In the genomic region with DNA sequence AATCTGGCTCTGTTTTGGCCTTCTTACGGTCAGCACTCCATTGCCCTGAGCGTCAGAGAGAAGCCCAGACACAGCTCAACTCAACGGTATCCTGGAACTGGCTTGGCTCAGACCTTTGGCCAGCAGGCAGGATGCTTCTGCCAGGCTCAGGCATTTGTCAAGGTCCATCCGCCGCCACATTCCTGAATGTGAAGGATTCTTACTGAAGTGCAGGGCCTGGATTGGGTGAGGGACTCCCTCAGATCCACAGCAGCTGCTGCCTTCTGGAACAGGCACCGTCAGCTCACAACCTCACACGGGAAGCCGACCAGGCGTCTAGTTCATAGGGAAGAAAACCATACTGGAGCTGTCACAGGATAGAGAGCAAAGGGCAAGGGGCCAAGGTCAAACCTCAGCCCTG, we compare ENCODE assay signal across 9 mouse cellular contexts.
A peak's percentile ranks its signal among the peaks of the same experiment; 100 is the strongest.
DNase-seq lines count a peak whose midpoint lies in the region; TF ChIP-seq lines count a peak whose summit lies in the region.
"Had no signal": no experiment of that assay in that cellular context is flagged by ENCODE, and none has a peak within 500 bp of the region (broad histone marks: within the 10 kb centered on the region; RNA-seq: fewer than 3 reads in every experiment).

No protein-coding gene starts in this region.

- H3K4me3 ChIP-seq in lung, adult 2 months (replicated peaks; ENCODE audit: extremely low read depth, low read depth, low read length), result no peak overlapping the region
- H3K4me3 ChIP-seq: liver, embryonic 13.5 days had no signal

- no peak for TF ChIP-seq POLR2A in lung, adult 2 months (IDR thresholded peaks at IDR 0.05; ENCODE audit: borderline replicate concordance, extremely low read depth, low read depth, low read length)

- intact Hi-C loops in heart, postnatal 14 days (cut with DNase I), result no loop called here

- TF ChIP-seq CTCF in lung, adult 2 months (IDR thresholded peaks at IDR 0.05; ENCODE audit: insufficient read depth, low read length), result no peak

- WGBS in lung, adult 2 months, result 41% methylated on average over 9 of the region's 9 CpGs

- H3K4me1 ChIP-seq in lung, adult 2 months (ENCODE audit: control insufficient read depth, insufficient read depth, low read length), result no peaks in the 10 kb centered on the region

- peak; percentile 62 for DNase-seq in embryo, embryonic 10 days (ENCODE audit: low spot score)
- DNase-seq in embryo, embryonic 9.5 days (ENCODE audit: extremely low spot score), result no peak
- DNase-seq in adrenal gland, postnatal 36 days, result peak; percentile 38 to 68
- DNase-seq in heart, postnatal 14 days, result peak; percentile 30 to 65
- peak; percentile 23 for DNase-seq in lung, adult 2 months
- no peak for DNase-seq in frontal cortex, postnatal 10 days (ENCODE audit: low spot score in 2 of 2)
- no peak for DNase-seq in spleen, postnatal 14 days (ENCODE audit: low spot score in 2 of 2)
- no peak for DNase-seq in gastrocnemius, postnatal 25 days
- DNase-seq: liver, embryonic 13.5 days had no signal

Comparison
In these comparisons a context has a peak if more than half of its experiments do, and no peak if none do; other contexts are left out.
1. DNase-seq: peak in embryo, embryonic 10 days (single experiment), adrenal gland, postnatal 36 days (2 of 2), heart, postnatal 14 days (2 of 2) and lung, adult 2 months (single experiment); none in embryo, embryonic 9.5 days (single experiment), frontal cortex, postnatal 10 days (0 of 2), spleen, postnatal 14 days (0 of 2) and gastrocnemius, postnatal 25 days (single experiment).